Mouse (Mus musculus) liver, embryonic 18 days (tissue): ENCODE results near the gene Wdcp. TPM values are rescaled to one million over a fixed set of nuclear protein-coding genes. Genes with fewer than 3 reads are reported as not detected.

Experiments used
- polyA plus RNA-seq: library from polyadenylated mRNA; depleted of rRNA; stranded (reverse); fragments of >200 nt; gene quantifications from 2 replicates; pipeline ENCODE4 v1.2.3, GENCODE M21; 2012; rRNA removed

The Wdcp gene
- 8.1 and 8.3 TPM in 2 replicates for polyA plus RNA-seq

GRCm38 (mm10) chr12:4842890-4843597, at the start of gene Wdcp:
Wdcp (plus strand) TSS chr12:4843303.

GRCm38 (mm10) chr12:4817361-4818101, 25.6 kb upstream of the Wdcp start, which contains the start of gene Sf3b6:
Sf3b6 (plus strand) TSS chr12:4817544.

GRCm38 (mm10) chr12:4841392-4841887, 1.7 kb upstream of the Wdcp start, which contains the start of gene Fkbp1b:
Fkbp1b (minus strand) TSS chr12:4841591.

GRCm38 (mm10) chr12:4874161-4874927, 31.2 kb downstream of the Wdcp start, which contains the start of gene Mfsd2b:
Mfsd2b (minus strand) TSS chr12:4874359.

GRCm38 (mm10) chr12:4906951-4907906, 64.1 kb downstream of the Wdcp start, which contains the start of gene Ubxn2a:
Ubxn2a (minus strand) TSS chr12:4907705.

Other genes starting within 250 kb of the Wdcp start
- gene Fam228a, start 104.9 kb upstream of the Wdcp start, polyA plus RNA-seq, result 0.02 and 0.09 TPM in 2 replicates
- gene Pfn4, start 74.3 kb upstream of the Wdcp start, polyA plus RNA-seq, result 0.18 and 0.31 TPM in 2 replicates
- gene Fam228b, start 74.0 kb upstream of the Wdcp start, polyA plus RNA-seq, result 0.35 and 0.67 TPM in 2 replicates
- gene Sf3b6, start 25.8 kb upstream of the Wdcp start, polyA plus RNA-seq, result 50.1 and 62.3 TPM in 2 replicates
- 9.7 and 11.3 TPM in 2 replicates for gene Fkbp1b, start 1.7 kb upstream of the Wdcp start, polyA plus RNA-seq
- gene Mfsd2b, start 31.1 kb downstream of the Wdcp start, polyA plus RNA-seq, result 17.8 and 21.6 TPM in 2 replicates
- 4.4 and 5.0 TPM in 2 replicates for gene Ubxn2a, start 64.4 kb downstream of the Wdcp start, polyA plus RNA-seq
- gene Atad2b, start 74.0 kb downstream of the Wdcp start, polyA plus RNA-seq, result 4.7 and 5.2 TPM in 2 replicates